Mouse (Mus musculus): ENCODE measurements around the gene Ddx20.

Ddx20 gene

DNA sequence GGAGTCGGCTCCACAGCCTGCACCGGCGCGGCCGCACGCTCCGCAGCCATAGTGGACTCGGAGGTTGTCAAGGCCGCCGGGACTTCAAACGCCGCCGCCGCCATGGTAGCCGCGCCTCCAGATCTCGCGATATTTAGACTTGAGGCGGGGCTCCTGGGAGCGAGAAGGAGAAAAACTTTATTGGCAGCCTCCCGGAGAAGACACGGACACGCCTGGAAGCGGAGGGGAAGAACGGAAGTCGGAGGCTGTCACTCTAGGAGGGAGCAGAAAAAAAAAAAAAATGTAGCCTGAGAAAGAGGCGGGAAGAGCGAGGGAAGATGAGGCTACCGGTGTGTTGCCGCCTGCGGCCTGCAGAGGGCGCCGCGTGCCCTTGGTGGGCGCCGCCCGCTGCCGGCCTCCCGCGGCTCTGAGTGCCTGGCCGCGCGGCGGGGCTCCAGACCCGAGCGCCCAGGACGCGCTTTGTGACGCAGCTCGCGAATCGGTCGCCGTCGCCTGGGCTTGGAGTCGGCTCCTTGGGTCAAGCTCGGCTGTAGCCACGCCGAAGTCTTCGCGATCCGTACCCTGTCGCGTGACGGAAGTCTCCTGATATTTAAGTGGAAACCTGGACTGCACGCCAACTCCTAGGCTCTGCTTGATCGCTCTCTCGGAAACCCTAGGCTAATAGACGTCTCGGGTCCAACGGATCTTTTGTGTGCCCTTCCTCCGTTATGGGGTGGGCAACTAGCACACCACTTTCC is at the start of gene Ddx20:
TSS of gene Ddx20 (minus strand) at position 251 of the 737 bp plus-strand sequence.
- DNase-seq (ENCODE audit: low read depth), result peak; percentile 94

DNA sequence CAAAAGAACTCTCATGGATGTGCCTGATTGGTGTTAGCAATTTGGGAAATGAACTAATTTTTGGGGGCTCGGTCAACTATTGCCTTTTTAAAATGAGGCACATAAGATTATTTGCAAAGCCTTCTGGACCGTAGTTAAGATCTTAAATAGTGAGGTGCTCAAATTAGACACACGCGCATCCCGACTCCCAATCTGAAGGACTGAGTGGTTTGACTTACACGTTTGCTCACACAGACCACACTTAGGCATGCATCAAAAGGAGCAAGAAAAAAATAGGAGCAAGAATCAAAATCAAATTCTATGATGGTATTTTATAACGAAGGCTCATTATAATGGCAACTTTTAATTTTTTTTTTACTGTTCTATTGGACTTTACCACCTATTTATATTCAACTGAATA is 49.7 kb upstream of the Ddx20 start:
- no peak for DNase-seq (ENCODE audit: low read depth)

DNA sequence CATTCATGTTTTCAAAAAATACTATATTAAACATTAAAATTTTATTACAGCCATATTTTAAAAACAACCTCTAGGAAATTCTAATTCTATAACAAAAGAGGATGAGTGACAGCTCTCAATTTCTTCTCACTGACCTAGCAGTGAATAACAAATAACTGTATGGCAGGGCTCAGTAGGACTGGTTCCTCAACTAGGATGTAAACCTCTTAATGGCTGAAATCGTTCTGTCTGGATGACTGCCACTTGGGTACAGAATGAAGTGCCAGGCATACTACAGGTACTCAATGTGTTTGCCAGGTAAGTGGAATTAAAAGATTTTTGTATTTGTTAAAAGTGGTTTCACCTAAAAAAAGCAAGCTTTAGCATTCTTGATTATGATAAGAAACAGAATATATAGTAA is 48.8 kb upstream of the Ddx20 start:
- no peak for DNase-seq (ENCODE audit: low read depth)

DNA sequence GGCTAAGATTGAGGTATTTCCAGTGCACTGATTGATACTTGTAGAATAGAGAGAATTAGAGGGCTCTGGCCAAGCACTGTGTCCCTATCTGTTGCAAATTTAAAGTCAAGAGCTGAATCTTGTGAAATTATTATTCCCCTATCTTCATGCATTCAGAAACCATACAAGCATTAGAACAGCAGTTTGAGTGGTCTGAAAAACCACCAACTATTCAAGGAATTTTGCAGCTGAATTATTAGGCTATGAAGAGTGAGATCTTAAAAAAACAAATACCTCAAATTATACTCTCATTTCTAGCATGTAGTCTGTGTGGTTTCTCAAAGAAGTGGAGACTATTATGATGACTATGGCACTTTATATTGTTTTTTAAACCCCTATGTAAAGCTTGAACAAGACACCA is 47.9 kb upstream of the Ddx20 start:
- no peak for DNase-seq (ENCODE audit: low read depth)

DNA sequence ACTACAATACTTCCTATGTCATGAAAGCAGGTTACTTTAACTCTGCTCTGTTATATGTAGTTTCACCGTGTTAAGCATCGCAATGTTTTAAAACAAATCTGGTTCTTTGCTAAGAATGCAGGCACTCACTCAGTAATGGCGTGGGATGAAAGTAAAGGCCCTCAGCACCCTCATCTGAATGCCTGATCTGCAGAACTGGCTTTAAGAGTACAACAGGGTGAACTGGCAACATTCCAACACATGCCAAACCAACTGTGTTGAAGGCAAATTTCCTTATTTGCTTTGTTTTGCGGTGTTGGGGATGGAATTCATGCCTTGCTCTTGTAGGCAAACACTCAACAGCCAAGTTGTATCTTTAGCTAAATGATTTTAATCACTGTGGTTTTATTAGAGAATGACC is 46.2 kb upstream of the Ddx20 start:
- DNase-seq (ENCODE audit: low read depth), result no peak

DNA sequence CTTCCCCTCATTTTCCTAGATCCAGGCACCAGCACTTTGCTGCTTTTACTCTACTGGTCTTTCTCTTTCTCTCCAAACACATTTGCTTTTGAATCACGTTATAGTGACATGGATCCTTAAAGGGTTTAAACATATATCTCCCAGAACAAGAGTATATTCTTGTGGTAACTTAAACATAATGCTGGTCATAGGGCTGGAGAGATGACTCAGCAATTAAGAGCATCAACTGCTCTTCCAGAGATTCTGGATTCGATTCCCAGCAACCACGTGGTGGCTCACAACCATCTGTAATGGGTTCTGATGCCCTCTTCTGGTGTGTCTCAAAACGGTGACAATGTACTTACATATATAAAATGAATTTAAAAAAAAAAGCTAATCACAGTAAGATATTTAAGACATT is 45.0 kb upstream of the Ddx20 start:
- no peak for DNase-seq (ENCODE audit: low read depth)

DNA sequence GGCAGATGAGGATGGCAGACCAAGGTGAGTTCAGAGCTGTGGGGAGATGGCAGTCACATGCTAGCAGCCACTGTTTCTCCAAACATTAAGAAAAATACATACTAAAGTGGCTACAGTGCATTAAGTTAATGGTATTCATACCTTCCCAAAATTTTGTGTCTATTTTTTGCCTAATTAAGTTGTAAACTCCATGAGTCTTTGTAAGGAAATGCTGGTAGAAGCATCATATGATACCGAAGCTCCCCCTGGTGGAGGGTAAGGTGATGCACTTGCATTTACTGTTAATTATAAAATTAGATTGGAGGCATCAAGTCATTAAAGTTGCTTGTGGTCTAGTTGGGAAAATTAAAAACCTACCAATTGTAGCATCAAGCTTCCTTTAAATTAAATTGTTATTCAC is 38.7 kb upstream of the Ddx20 start:
- DNase-seq (ENCODE audit: low read depth), result no peak

DNA sequence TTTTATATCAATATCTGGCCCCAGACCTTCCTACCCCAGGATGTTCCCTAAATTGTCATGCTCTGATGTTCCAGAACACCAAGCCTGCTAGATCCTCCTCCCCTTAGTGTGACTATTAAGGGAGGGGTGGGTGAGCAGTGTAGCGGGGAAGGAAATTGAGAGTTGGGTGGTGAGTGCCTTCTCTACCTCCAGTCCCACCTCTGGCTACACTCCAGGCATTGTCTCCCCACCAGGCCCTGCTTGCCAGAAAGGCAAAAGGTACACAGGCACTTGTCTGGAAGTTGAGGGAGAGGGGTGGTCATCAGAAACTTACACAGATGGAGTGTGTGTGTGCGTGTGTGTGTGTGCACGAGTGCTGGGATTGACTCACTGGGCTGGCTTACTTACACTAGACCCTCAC is 35.1 kb upstream of the Ddx20 start:
- DNase-seq (ENCODE audit: low read depth), result no peak

DNA sequence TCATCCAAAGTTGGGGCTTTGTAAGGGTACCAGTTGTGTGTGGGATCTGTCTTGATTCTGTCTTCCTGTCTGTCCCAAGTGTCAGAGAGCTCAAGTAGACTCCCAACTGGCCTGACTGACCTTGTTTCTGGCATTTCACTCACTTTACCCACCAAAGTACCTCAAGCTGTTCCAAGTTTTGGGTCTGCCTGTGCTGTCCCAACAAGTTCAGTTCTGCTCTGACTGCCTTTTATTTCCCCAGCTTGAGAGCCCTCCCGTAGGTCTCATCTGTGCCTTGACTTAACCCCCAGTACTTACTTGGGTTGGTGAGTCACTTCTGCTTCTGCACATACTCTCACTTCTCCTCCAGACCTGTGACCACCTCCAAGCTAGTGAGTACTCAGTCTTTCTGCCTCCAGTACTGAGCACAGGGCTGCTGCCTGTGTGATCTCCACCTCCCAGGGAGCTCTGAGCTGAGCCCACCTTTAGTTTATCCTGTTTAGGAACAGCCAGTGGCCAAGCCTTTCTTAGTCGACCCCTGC is 34.4 kb upstream of the Ddx20 start:
- no peak for DNase-seq (ENCODE audit: low read depth)

DNA sequence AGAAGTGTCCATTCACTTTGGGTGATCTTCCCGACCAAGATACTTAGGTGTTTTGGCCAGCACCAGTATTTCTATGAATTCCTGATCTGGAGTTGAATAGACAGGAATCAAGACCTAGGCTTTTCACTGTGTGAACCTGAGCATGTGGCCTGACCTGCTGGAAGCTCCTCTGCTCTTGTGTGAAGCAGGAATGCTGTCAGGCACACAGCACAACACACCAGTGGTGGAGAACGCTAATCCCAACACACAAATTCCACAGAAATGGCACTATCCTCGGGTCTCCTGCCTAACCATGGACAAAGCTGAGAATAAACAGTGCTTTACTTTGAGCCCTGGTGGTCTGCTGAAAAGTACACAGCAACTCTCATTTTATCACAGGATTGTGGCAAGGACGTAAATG is 33.1 kb upstream of the Ddx20 start:
- no peak for DNase-seq (ENCODE audit: low read depth)

DNA sequence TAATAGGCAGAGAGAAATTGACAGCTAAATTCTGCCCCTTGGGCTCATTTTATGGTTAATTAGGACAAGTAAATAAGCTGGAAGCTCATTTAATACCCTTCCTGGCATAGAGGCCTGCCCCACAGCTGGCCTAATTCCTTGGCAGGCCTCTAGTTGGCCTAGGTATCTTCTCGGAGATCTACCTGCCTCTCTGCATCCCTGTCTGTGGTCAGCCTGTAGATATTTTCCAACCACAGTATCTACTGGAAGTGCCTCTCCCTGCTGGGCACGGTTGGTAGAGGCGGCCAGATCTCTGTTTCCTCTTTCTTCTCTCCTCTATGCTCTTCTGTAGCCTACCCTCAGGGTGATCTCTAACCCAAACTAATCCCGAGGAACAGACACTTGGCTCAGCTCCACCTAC is 32.6 kb upstream of the Ddx20 start:
- DNase-seq (ENCODE audit: low read depth), result no peak

DNA sequence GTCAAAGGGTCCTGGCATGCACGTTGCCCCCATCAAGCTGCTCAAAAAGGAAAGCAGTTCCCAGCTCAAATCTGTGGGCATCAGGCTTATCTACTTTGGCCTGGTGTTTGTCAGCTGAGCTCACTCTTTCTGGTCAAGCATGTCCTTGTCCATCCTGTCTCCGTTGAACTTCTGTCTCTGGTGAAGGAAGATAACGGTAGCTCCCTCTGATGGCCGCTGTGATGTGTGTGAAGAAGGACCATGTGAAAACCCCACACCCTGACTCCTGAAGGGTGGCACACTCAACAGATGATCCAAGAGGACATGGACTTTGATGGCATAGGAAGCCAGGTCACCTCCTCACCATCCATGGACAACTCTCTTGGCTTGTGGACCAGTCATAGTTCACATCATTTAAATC is 31.4 kb upstream of the Ddx20 start:
- DNase-seq (ENCODE audit: low read depth), result no peak

DNA sequence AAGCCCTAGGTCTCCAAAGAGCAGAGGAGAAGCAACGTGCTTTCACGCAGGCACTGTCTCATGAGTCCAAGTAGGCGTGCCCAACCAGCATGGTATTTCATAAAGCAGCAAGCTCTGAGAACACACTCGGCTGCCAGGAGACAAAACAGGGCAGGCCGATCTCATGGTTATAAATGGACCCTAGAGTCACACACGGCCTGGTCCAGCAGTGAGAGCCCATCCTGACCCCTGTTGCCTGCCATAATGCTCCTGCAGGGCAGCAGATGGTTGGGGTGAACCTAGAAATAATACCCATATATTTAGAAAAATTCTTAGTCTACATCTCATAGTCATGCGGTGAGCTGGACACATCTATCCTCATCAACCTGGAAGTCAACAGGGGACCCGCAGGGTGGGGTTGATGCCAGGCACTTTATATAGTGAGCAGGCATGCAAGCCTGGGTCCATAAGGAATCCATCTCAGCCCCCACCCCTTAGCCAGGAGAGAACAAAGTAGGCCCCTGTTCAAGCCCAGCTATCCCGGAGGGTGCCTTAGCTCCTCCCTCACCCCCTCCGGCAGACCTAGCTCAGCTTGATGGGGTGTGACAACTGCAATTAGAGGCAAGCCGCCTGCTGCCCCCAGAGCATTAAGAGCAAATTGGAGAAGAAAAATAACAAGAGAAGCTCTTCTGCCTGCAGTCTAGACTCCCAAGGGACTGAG is 30.6 kb upstream of the Ddx20 start:
- DNase-seq (ENCODE audit: low read depth), result no peak

DNA sequence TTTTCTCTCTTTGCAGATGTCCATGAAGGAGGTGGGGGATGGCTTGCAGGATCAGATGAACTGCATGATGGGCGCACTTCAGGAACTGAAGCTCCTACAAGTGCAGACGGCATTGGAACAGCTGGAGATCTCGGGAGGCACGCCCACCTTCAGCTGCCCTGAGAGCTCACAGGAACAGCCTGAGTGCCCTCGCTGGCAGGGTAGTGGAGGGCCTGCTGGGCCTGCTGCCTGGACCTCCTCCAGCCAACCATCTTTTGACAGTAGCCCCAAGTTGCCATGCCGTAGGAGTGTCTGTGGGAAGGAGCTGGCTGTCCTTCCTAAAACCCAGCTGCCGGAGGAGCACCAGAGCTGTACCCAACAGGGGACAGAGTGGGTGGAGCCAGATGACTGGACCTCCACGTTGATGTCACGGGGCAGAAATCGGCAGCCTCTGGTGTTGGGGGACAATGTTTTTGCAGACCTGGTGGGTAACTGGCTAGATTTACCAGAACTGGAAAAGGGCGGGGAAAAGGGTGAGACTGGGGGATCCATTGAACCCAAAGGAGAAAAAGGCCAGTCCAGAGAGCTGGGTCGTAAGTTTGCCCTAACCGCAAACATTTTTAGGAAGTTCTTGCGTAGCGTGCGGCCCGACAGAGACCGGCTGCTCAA is 29.1 kb upstream of the Ddx20 start:
- DNase-seq (ENCODE audit: low read depth), result no peak

DNA sequence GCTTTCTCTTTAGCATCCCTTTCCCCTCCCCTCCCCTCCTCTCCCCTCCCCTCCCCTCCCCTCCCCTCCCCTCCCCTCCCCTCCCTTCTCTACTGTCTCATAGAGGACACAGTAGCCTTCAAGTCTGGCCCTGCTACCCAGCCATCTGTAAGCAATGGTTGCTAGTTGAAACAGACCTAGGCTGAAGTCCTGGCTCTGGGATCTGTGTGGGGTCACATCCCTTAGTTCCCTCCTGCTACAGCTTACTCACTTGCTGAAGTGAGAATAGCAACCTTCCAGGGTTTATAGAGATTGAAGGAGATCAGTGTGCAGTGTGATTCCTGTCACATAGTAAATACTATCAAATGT is 27.4 kb upstream of the Ddx20 start:
- DNase-seq (ENCODE audit: low read depth), result no peak

DNA sequence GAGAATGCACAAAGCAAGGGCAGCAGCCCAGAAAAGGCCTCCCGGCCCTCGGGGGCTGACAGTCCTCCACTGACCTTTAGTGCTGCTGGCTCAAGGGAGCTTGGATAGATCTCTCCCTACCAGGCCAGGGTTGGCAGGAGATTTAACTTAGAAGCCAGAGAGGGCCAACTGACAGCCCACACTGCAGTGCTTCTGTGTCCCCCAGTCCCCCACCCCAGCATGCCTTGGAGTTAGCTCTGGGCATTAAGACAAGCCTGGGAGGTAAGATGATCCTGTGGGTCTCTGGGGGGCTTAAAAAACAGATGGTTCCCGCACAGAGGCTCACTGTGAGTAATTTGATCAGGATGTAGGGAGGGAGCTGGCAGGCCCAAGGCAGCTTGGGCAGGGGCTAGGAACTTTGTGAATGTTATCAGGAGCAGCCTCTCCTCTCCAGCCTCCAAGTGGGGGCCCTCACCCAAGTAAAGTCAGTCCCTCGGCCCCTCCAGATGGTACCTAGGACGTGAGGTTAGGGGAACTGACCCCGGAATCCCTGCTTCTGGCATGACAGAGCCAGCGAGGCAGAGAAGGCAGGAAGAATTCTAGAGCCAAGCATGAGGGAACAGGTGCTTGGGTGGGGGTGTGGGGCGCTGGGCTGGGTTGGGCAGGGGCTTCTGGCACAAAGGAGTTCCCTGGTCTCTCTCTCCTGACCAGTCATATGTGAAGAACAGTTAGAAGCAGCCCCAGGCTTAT is 26.9 kb upstream of the Ddx20 start:
- DNase-seq (ENCODE audit: low read depth), result no peak

DNA sequence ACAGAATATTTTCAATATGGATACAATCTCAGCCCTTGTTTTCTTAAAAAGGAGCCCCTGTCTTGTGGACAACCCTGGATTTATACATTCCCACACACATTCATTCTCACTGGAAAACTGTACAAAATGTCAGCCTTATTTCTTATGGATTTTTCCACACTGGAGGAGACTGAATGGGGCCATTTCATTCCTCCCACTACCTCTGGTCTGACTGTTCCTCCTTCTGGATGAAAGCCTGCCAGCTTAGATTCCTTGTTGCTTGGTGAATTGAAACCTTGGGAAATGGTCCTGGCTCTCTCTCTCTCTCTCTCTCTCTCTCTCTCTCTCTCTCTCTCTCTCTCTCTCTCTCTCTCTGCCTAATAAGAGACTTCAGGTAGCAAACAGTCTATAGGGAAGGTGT is 25.5 kb upstream of the Ddx20 start:
- no peak for DNase-seq (ENCODE audit: low read depth)

DNA sequence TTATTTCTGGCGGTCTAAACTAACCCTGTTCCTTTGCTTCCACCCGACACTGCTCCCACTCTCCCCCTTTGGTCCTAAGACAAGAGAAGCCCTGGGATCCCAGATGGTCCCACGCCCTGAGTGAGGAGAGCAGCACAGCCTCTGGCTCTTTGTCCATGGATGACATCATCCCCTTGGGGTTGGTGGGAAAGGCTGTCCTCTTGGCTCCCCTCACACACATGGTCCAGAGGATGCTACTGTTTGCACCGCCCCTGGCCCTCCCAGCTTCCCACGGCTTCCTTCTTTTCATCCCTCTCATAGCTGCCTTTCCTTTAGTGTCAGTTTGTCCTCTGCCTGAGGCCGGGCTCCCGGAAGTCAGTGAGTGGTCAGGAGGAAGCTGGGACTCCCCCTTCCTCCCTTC is 24.4 kb upstream of the Ddx20 start:
- DNase-seq (ENCODE audit: low read depth), result no peak

DNA sequence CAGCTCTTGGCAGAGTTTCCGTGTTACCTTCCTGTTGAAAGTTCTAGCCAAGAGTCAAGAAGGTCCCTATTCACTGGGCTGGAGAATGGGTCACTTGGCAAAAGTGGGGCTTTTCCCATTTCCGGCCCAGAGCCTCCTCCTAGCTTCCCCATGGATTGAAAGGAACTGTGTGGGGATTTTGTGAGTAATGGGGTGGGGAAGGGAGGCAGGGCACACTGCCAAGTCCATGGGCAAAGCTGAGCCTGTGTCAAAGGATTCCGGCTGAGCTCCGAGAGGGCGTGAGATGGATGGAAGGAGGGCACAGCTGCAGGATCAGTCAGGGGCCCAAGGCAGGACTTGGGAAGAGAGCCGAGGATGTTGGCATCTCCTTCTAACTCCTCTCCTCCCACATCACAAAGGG is 22.9 kb upstream of the Ddx20 start:
- DNase-seq (ENCODE audit: low read depth), result no peak

DNA sequence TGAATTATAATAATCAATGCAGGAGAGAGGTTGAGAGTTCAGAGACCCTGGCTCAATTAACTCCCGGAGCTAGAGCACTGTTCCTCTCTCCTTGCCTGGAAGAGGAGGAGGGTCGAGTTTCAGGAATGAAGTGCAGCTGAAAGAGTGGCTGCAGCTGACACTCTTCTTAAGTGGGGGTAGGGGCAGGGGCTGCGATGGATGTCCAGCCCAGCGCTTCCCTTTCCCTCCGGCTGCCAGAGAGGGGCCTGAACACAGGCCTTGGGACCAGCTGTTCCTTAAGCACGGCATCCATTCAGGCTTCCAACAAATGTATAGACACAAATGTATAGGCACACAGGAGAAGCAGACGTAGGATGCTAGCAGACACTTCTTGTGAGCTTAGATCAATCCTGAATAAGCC is 20.2 kb upstream of the Ddx20 start:
- no peak for DNase-seq (ENCODE audit: low read depth)

DNA sequence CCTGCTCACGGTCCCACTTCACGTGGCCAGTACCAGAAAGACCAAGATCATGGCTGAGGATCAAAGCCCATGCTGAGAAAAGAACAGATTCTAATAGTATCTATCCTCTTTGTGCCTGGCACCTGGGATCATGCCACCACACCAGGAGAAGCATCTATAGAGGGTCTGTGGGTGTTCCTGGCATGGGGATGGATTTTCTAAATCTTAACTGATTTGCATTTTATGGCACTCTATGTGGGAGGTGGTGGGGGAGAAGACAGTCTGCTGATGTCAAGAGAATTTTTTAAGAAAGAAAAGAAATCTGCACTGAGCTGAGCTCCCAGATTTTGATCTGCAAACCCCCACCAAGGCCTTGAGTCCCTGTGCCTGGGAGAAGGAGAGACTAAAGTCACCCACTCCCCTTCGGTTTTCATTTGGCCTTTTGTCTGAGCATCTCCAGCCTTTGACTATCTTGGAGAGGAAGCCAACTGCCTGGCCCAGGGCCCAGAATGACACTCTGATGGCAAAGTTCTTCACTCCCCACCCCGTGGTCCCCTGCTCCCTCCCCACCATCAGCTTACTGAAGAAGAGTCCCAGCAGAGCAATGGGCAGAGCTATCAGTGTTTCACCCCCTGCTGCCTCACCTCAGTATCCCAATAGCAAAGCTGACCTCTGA is 19.1 kb upstream of the Ddx20 start:
- DNase-seq (ENCODE audit: low read depth), result no peak

DNA sequence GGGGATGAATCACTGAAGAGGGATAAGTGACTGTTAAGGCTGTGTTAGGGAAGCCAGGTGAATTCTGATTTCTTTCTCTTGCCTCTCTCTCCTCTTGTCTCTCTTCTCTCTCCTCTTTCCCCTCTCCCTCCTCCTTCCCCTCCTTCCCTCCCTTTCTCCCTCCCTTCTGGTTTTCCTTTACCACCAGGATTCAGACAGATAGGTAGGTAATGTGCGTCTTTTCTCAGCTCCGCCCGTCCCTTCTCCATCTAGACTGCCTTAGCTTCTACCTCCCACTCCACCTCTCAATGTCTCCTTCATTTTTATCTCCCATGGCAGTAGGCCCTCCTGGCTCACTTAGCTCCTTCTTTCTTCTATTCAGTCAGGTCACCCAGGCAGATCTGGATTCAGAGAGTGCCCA is 18.2 kb upstream of the Ddx20 start:
- no peak for DNase-seq (ENCODE audit: low read depth)

All from fibroblast of lung, adult 2 months (primary cell).